Mouse (Mus musculus) T-helper 17 cell (primary cell): Measurements from ENCODE around the gene Per2.

Source experiments
- in situ Hi-C, 2 experiments: fragments of 300-600 bp; cut with MboI, MseI; formaldehyde crosslinking; loops; 1 replicate in 1 of 2; 2 replicates in 1 of 2; pipeline ENCODE4 v1.15.1; 2025; ENCODE audit warnings: high pct_unique_total_duplicates in 2 of 2

The Per2 gene

DNA sequence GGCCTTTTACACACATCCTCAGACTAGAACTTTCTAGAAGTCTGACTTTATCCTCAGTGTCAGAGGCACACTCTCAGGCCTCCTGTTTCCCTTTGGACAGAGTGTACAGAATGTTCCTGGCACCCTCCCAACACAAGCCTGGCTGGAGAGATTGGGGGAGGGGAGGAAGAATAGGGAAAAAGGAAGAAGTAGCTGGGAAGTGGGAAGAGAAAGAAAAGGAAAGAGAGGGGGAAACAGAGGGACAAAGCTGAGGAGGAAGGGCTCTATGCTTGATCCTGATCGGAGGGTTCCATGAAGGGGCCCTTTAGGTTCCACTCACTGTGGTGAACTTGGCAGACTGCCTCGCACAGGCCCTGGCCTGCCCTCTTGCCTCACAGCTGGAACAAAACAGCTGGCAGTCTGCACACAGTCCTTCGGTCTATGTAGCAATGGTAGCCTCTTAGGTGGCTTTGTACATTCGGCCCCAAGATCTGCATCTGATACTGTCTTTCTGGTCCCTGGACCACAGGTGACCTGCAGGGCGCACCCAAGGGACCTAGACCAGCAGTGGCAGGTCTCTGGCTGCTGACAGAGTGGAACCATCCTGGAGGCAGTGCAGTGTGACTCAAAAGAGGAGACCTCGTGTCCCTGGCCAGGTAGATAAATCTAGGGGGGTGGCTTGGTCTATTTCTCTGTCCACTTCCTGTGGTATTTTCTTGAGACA lies 22.6 kb downstream of the Per2 start:
- in situ Hi-C loops: loop anchor here in 1 of 2 experiments (5.0 kb wide), 1 partner anchor 51 kb away; no protein-coding TSS in a partner anchor

DNA sequence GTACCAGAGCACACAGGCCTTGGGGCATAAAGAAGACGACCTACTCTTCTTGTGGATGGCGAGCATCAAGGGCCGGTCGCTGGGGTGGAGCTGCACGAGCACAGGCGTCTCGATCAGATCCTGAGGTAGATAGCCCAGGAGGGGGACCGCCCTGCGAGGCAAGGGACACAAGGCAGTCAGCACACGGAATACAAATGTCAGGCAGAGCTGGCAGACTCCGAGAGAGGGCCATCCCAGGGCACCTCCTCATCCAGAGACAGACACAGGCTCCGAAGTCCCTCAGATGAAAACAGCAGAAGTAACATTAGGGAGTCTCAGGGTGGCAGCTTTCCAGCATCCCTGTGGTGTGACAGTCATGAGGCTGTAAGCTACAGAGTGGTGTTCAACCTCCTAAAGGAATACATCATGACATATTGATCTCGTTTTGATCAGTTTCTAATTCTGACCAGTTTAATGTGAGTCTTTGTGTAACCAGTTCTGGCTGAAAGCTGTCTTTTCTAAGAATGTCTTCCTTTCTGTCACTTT lies 23.5 kb downstream of the Per2 start:
- in situ Hi-C loops: loop anchor here in 1 of 2 experiments (5.0 kb wide), 1 partner anchor 52 kb away; no protein-coding TSS in a partner anchor

DNA sequence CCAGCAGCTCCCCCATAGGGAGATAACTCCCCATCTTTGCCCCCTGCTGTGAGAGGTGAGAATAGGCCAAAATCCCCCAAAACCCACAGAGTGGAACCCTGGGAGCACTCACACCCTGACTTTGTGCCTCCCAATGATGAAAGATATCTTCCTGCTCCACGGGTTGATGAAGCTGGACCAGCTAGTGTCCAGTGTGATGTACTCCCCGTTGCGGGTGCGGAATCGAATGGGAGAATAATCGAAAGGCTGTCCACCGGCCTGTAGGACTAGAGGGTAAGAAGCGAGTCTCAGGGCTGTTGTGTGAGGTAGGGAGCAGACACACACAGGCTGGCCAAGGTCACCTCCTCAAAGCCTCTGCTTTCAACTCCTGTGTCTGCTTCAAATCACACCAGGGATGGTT lies 24.2 kb downstream of the Per2 start:
- in situ Hi-C loops: loop anchor here in 1 of 2 experiments (5.0 kb wide), 1 partner anchor 52 kb away; no protein-coding TSS in a partner anchor

DNA sequence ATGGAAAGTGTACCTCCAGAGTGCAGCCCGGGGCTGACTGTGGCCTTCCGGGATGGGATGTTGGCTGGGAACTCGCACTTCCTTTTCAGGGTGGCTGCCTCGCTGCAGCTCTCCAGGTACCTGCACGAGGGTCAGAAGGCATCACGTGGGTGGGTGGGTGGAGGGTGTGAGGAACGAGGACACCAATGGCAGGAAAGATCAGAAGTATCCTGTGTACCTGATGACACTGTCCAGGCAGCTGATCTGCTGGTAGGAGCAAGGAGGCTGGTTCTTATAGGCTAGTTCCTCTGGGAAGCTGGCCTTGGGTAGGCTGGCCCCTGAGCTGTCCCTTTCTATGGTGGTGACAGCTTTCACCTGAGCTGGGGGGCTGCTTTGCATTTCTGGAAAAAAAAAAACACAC lies 28.4 kb downstream of the Per2 start:
- in situ Hi-C loops: no loop called here

DNA sequence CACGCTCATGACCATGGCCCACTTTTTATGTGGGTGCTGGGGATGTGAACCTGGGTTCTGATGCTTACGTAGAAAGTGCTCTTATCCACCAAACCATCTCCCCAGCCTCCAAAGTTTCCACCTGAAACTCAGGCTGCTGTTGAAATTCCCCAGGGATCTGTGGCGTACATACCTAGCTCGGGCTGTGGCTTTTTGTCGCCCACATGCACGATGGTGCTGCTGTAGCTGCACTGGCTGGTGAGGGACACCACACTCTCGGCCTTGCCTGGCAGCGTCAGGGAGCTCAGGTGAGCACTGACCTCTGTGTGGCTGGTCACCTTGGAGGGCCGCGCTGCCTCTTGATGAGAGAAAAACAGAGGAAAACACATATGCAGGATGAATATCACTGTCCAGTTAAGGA lies 29.9 kb downstream of the Per2 start:
- in situ Hi-C loops: loop anchor here in 1 of 2 experiments (5.0 kb wide), 1 partner anchor 53 kb away; no protein-coding TSS in a partner anchor

DNA sequence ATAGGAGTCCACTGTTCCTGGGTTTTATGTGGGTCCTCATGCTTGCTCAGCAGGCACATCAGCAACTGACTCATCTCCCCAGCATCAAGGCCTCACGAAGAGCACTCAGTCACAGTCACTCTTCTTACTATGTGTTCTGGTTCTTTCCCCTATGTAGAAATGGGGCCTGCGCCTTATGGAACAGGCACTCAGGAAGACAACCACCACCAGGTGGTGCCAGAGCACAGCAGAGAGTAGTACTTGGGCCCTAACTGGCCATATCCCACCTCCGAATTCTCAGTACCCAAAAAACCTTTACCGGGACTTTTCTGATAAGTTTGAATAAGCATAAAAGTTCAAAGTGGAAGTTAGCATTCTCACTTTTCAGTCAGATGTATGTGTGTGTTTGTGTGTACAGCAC lies 30.5 kb downstream of the Per2 start:
- in situ Hi-C loops: loop anchor here in 1 of 2 experiments (5.0 kb wide), 1 partner anchor 54 kb away; no protein-coding TSS in a partner anchor

DNA sequence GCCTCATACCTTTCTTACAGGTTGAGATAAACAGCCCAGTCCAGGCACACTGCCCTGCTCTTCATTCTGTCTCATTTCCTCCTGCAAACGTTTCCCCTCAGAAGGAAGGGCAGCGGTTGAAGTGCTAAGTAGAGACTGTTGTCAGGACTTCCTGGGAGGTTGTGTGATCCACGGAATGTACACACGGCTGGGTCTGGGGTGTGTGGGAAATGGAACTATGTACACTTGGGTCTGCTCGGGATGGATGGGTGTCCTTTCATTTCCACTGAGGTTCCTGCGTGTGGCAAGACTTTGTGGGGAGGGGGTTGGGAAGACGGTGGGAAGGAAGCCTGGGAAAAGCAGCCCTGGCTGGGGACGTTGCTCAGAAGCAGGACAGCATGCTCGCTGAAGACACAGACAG lies 32.7 kb downstream of the Per2 start:
- in situ Hi-C loops: loop anchor here in 1 of 2 experiments (5.0 kb wide), 1 partner anchor 56 kb away; no protein-coding TSS in a partner anchor

DNA sequence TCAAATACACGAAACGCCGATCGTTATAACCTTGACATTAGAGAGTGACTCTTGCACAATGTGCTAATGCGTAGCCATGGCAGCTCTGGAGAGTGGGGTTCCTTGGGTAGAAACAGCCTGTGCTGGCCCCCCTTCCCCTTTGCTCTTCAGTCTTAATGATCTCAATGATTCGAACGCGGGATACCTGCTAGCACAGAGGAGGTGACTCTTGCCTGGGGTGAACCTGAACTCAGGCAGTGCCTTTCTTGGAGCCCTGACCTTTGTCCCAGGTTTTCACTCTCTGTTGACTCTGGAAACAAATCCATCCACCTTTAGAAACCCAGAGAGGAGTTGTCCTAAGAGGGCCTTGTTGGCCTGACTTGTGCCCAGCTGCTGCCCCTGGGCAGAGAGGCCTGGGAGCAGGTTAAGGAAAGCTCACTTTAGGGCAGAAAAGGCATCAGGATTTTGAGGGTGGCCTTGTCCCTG lies 38.5 kb downstream of the Per2 start:
- in situ Hi-C loops: loop anchor here in 1 of 2 experiments (25.0 kb wide), 1 partner anchor 1217 kb away; the partner anchor contains the start of genes Cops9 and Otos

DNA sequence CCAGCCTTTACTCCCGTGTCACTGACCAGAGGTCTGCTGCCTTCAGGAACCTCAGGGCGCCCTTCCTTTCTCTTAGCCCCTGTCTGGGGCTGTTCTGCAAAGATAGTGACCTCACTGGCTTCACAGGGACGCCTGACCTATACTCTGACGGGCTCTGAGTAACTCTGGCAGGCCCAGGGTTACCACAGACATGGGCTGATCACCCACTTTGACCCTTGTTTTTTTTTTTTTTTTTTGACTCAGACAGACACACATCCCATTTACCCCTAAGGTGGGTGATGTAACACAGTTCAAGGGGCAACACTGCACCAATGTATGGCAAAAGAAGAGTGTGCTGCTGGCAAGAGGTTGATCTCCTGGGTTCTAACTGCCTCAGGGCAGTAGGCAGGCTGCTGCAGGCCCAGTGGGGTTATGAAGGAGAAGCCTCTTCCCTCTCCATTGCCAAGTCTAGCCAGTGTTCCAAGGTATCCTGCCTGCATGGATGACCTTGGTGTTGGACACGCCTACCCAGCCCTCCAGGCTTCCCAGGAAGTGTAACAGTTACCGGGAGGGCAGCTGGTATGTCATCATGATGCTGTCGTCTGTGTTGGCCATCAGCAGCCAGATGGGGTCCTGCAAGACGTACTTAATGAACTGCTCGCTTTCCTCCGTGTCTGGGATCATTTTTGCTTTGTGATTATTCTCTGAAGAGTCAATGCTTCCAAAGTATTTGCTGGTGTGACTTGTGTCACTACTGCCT lies 39.1 kb downstream of the Per2 start:
- in situ Hi-C loops: loop anchor here in 1 of 2 experiments (25.0 kb wide), 1 partner anchor 1217 kb away; the partner anchor contains the start of genes Cops9 and Otos

DNA sequence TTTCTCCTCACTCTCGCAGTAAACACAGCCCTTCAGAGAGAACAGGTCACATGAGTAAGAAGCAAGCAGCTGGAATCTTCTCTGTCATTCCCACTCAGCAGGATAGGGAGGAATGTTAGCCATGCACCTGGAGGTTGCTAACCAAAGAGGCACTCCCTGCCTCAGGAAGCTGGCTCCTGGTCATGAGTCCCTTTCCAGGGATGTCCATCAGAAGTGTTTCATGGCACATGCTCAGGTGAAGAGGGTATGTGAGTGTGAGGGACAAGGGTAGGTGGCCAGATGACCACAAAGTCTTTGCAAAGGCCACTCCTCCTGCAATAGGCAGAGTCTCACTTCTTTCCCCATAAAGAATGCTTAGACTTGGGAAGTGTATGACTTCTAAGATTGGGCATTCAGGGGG lies 41.1 kb downstream of the Per2 start:
- in situ Hi-C loops: loop anchor here in 1 of 2 experiments (25.0 kb wide), 1 partner anchor 1219 kb away; the partner anchor contains the start of genes Cops9 and Otos

DNA sequence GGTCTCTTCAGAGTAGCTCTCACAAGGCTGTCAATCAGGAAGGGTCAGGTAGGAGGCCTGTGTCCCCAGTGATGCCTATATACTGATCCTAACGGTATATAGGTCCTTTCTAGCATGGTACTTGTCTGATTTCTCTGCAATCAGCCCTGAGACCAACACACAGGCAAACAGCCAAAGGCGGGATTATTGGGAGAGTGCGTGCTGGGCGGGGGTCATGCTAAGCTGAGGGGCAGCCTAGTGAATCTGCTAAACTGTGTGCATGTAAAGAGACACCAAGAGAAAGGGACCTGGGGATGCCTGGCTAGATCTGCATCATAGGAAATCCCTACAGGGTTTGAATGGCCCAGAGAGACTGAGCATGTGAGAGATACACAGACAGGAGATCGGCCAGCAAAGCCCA lies 43.8 kb downstream of the Per2 start:
- in situ Hi-C loops: loop anchor here in 1 of 2 experiments (25.0 kb wide), 1 partner anchor 1222 kb away; the partner anchor contains the start of genes Cops9 and Otos

DNA sequence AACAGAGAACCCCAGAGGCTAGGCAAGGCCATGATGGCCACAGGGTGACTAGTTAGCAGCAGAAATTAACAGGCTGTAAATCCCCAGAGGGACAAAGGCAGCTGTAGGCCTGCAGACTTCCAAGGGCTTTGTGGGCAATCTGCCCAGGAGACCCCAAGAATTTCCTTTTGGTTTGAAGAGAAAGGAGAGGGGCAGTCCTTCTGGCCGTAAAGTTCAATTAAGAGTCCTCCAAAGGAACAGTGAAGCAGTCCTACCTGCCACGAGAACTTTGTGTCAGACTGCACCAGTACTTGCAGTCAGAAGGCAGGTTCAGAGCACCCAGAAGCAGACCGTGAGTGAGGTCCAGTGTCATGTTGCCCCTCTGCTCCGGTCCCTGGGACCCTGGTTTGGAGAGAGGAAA lies 44.2 kb downstream of the Per2 start:
- in situ Hi-C loops: loop anchor here in 1 of 2 experiments (25.0 kb wide), 1 partner anchor 1222 kb away; the partner anchor contains the start of genes Cops9 and Otos

DNA sequence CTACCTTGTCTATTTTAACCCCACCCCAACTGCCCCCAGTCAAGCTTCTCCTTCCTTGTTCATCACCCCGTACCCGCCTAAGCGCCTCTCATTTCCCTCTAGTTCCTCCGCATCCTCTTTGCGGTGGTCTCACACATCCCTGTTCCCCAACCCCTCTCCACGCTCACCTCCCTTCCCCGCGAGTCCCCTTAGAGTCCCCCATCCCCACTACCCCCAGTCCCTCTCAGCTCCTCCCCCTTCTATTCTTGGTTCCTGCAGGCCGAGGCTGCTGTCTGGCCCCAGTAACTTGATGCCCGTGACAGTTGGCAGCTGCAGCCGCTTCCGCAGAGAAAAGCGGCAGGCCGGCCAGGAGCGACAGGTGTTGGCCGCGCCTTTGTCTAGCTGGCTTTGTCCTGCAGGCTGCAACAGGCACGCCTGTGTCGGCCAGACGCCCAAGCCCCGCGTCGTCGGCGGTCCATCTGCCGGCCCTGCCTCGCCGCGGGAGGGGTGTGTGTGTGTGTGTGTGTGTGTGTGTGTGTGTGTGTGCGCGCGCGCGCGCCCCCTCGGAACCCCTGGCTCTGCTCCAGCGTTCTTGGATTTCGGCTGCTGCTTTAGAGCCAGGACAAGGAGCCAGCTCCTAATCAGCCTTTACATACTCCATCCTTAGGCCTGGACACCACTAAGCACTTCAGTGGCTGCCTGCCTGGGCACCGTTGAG lies 45.1 kb downstream of the Per2 start, which contains the start of gene Hes6:
Gene Hes6, minus strand, starts transcription at position 141 of the 697 bp plus-strand sequence.
- in situ Hi-C loops: loop anchor here in 1 of 2 experiments (25.0 kb wide), 1 partner anchor 1223 kb away; the partner anchor contains the start of genes Cops9 and Otos

DNA sequence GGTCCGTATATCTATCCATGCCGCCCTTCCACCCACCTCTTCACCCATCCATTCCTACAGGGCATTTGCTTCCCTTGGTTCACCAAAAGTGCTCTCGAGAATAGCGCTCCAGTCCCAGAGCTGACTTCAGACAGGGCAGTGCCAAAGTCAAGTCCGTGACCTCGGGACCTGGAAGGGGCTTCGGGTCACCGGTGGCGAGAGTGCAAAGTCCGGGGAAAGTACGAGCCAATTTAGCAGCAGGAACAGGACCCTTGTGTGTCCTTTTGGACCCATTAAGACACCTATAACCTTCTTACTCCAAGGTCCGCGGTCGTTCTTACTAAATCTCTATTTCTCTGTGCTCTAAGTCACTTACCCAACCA lies 45.6 kb downstream of the Per2 start:
- in situ Hi-C loops: loop anchor here in 1 of 2 experiments (25.0 kb wide), 1 partner anchor 1224 kb away; the partner anchor contains the start of genes Cops9 and Otos

DNA sequence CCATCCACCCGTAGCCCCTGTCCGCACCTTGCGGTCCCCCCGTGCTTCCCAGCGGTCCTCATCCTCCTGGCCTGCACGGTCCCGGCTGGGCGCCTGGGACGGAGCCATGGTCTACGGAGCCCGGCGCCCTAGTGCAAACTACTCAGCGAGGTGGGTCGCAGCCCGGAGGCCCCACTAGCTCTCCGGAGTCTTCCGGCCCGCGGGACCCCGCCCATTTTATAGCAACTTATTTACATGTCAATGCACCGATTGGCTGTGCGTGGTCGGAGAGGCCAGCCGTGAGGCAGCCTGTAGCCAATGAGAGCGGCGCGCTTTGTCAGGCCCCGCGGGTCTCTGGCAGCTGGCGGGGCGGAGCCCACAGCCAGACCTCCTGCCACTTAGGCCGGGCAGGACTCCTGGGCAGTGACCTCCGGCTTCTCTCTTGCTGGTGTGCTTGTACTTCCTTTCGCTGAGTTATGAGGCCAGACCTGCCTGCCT lies 46.1 kb downstream of the Per2 start:
- in situ Hi-C loops: loop anchor here in 1 of 2 experiments (25.0 kb wide), 1 partner anchor 1224 kb away; the partner anchor contains the start of genes Cops9 and Otos

DNA sequence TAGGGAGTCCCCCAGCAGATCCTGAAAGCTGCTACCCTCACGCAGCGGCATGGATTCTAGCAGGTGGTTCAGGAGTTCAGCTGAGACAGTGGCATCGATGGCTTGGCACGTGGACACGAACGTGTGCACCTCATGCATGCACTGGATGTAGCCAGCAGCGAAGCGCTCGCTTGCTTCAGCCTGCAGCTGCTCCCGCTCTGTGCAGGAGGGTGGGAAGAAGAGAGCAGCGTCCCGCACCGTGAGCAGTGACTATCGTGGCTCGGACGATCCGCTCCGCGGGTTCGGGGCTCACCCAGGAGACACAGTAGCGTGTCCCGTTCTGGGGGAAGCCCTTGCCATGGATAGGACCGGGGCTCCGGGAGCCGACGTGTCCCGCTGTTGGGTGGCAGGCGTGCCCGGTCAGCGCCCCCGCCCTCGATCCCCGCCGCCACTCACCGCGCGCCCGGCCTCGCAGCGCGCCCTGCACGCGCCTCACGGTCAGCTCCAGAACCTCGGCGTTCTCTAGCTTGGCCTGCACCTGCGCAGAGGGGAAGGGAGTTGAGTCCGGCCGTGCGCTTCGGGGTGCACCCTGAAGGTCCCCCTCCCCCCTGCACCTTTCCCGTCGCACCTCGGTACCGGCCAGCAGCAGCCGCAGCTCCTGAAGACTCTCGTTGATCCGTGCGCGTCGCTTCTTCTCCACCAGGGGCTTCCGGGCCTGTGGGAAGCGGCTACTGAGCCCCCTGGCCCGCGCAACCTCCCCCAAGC lies 46.7 kb downstream of the Per2 start:
- in situ Hi-C loops: loop anchor here in 1 of 2 experiments (25.0 kb wide), 1 partner anchor 1225 kb away; the partner anchor contains the start of genes Cops9 and Otos

DNA sequence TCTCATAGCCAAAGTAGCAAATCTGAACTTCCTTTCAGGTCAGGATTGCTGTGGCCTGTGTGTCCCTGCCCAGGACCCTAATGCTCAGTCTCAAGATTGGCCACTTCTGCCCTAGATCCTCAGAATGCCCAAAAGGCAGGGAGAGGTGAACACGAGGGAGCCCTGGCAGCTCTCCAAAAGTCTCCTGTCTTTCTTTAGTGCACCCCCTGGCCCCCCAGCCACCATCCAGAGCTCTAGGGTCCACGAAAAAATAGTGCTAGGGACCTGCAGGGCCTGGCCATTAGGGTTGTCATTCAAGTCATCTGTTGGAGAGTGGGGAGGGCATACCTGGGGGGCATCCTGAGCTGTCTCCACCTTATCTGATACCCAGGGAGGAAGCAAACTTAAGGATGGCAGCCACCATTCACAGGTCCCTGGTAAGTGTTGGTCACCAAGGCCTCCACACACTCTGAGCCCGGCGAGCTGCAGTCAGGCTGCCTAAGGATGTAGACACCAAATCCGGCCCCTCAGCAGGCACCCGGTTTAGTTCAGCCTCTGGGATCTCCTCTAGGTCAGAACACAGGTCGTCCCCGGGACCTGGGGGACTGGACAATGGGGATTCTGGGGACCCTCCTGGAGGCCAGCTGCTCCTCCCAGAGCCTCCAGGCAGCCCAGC lies 47.4 kb downstream of the Per2 start:
- in situ Hi-C loops: loop anchor here in 1 of 2 experiments (25.0 kb wide), 1 partner anchor 1226 kb away; the partner anchor contains the start of genes Cops9 and Otos

DNA sequence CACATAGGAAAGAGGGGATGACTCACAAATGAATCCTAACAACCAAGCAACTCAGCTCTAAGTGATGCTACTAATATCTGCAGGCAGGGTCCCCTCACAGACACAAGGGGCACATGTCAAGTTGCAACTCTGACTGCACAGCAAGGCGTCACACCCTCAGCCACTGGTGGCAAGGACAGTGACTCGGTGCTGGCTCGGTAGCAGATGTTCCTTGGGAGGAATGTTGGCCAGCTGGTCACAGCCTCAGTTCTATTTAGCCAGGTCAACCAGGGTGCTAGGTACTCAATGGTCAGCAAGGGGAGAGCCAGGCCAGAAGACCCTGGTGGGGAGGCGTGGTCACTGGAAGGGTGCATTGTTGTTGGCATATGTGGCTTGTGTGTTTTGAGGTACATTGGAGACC lies 51.3 kb downstream of the Per2 start:
- in situ Hi-C loops: loop anchor here in 1 of 2 experiments (25.0 kb wide), 1 partner anchor 1229 kb away; the partner anchor contains the start of genes Cops9 and Otos
